Mouse (Mus musculus) limb, embryonic 11.5 days (tissue): Measurements from ENCODE around the gene Gm9903. TPM values are rescaled to one million over a fixed set of nuclear protein-coding genes. Genes with fewer than 3 reads are reported as not detected.

Source experiments
- ATAC-seq: fragments of 200-750 bp; cut with Nextera tagmentation; 2 replicates; pipeline ENCODE4 v1.8.0; 2017; ENCODE audit warnings: low read depth; ENCODE audit not compliant: insufficient number of reproducible peaks, low FRiP score, low TSS enrichment
- DNase-seq: peaks from one replicate; pipeline ENCODE4 v3.0.0-alpha.2; 2015; ENCODE audit warnings: low spot score
- H3K27ac ChIP-seq: fragments of 300-500 bp; sonication (generic); replicated peaks from 2 replicates; pipeline ENCODE4 v1.5.1; 2014; ENCODE audit warnings: low read depth, mild to moderate bottlenecking, low read length
- H3K27me3 ChIP-seq: fragments of 300-500 bp; sonication (generic); 2 replicates; pipeline ENCODE4 v1.6.1; 2014; ENCODE audit warnings: mild to moderate bottlenecking, low read length, mixed read lengths; ENCODE audit not compliant: control insufficient read depth, insufficient read depth
- H3K36me3 ChIP-seq: fragments of 300-500 bp; sonication (generic); 2 replicates; pipeline ENCODE4 v1.6.1; 2014; ENCODE audit warnings: mild to moderate bottlenecking, low read length, moderate library complexity, mixed read lengths; ENCODE audit not compliant: control insufficient read depth, insufficient read depth
- H3K4me1 ChIP-seq: fragments of 300-500 bp; sonication (generic); 2 replicates; pipeline ENCODE4 v1.6.1; 2014; ENCODE audit warnings: low read length, mixed read lengths; ENCODE audit not compliant: control insufficient read depth, insufficient read depth
- H3K4me2 ChIP-seq: fragments of 300-500 bp; sonication (generic); 2 replicates; pipeline ENCODE4 v1.6.1; 2014; ENCODE audit warnings: low read depth, mild to moderate bottlenecking, moderate library complexity; ENCODE audit not compliant: severe bottlenecking
- H3K4me3 ChIP-seq: fragments of 300-500 bp; sonication (generic); 2 replicates; pipeline ENCODE4 v1.5.1; 2014; ENCODE audit warnings: low read depth, low read length
- H3K9ac ChIP-seq: fragments of 300-500 bp; sonication (generic); 2 replicates; pipeline ENCODE4 v1.6.1; 2014; ENCODE audit warnings: mild to moderate bottlenecking, low read length
- H3K9me3 ChIP-seq: fragments of 300-500 bp; sonication (generic); 2 replicates; pipeline ENCODE4 v1.6.1; 2016; ENCODE audit warnings: low read length; ENCODE audit not compliant: control insufficient read depth
- WGBS: fragments of 180-500 bp; shearing (Covaris S2); extraction: QIAGEN DNeasy Blood & Tissue Kit; methylation state at CpG from one replicate; pipeline ENCODE4 v1.1.7; 2014; 5-methylcytosine and 5-hydroxymethylcytosine counted together
- polyA plus RNA-seq: library from polyadenylated mRNA; unstranded; fragments of >200 nt; fragmentation: Nextera tagmentation; extraction: Ambion mirVana; gene quantifications from 2 replicates; pipeline ENCODE4 v1.2.1, GENCODE M21; 2014

Gm9903 gene
- polyA plus RNA-seq, 1 experiment from 2014 or later, result 0.21 TPM

DNA sequence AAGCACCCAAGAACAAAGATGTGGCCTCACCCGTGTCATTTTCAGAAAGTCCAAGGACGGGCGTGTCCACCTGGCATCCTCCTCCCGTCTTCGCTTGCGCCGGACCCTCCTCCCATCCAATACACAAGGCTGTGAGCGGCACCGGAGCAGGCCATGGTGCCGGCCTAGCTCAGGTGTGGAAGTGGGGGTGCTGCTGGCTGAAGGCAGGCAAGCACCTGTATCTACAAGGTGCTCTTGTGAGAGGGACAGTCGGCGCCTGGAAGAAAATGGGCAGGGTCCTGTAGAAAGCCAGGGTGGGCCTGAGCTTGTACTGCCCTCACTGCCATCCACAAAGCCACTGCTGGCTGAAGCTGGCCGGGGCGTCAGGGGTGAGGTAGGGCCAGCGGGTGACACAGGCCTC lies 22.3 kb upstream of the Gm9903 start:
- H3K9me3 ChIP-seq, result no peaks in the 10 kb centered on the region
- no peak for ATAC-seq
- H3K4me2 ChIP-seq, result no peak overlapping the region; the same call in 1 of the 2 replicates
- no peaks in the 10 kb centered on the region for H3K4me1 ChIP-seq
- peaks cover 17% of the 10 kb centered on the region for H3K36me3 ChIP-seq
- no peak overlapping the region for H3K4me3 ChIP-seq
- 96% methylated on average over 15 of the region's 15 CpGs for WGBS
- H3K9ac ChIP-seq, result no peak overlapping the region
- no peaks in the 10 kb centered on the region for H3K27me3 ChIP-seq
- no peak for DNase-seq
- H3K27ac ChIP-seq, result no peak overlapping the region

DNA sequence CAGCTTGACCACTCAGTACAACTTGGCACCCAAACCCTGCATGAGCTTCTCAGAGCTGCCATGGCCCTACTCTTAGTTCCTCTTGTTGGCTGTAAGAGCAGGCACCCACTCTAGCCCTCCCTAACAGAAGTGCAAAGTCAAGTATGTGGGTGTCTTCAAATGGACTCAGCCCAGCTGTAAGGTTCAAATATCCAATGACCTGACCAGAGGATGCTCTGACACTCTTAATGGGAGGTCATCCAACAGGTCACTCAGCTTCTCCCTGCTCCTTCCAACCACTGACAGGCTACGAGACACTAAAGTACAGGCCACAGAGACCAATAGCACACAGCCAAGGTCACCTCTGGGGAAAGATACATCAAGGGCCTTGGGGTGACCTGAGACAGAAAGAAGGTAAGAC lies 20.5 kb upstream of the Gm9903 start:
- DNase-seq (no peak), ATAC-seq (no peak)
- 89% methylated on average over 1 of the region's 1 CpGs for WGBS
- H3K4me3 ChIP-seq, result no peak overlapping the region
- no peak overlapping the region for H3K9ac ChIP-seq
- H3K4me2 ChIP-seq, result no peak overlapping the region
- no peaks in the 10 kb centered on the region for H3K9me3 ChIP-seq
- H3K27ac ChIP-seq, result no peak overlapping the region
- H3K4me1 ChIP-seq, result no peaks in the 10 kb centered on the region
- H3K27me3 ChIP-seq, result no peaks in the 10 kb centered on the region
- peaks cover 19% of the 10 kb centered on the region for H3K36me3 ChIP-seq

DNA sequence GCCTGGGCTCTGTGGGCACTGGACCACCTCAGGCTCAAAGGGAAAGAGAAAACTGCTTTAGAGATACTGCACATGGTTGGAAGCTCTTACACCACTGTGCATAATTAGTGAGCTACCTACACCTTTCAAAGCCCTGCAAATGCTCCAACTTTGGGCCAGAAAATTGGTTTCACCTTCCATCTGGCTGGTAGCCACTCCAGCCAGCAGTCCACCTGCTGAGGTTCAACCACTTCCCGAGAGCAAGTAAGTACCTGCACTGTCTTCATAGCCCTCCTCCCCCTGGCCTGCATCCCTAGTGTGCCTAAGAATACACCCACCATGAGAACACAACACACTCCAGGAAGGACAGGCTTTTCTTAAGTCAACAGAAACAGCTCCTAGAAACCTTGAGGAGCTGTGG lies 17.9 kb upstream of the Gm9903 start:
- no peak overlapping the region for H3K4me3 ChIP-seq
- no peak overlapping the region for H3K9ac ChIP-seq
- H3K27ac ChIP-seq, result no peak overlapping the region
- no peaks in the 10 kb centered on the region for H3K4me1 ChIP-seq
- 92% methylated on average over 1 of the region's 1 CpGs for WGBS
- no peak overlapping the region for H3K4me2 ChIP-seq
- no peaks in the 10 kb centered on the region for H3K9me3 ChIP-seq
- peaks cover 19% of the 10 kb centered on the region for H3K36me3 ChIP-seq
- H3K27me3 ChIP-seq, result no peaks in the 10 kb centered on the region
- ATAC-seq (no peak), DNase-seq (no peak)

DNA sequence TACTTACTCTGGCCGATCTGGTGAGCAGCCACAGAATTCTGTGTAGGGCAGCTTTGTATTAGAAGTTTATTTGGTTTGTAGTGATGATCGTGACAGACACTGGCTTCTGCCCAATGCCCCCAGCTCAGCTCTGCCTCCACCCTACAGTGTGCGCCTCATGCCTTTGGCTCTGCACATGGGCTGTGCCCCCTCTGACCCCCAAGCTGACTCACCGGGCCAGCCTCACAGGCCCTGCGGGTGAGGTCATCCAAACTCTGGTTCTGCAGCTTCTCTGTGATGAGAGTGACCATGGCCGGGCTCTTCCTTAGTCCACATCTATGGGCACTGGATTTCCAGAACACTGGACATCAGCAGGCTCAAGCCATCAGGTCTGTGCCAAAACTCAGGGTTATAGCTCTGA lies 15.3 kb upstream of the Gm9903 start:
- Histone ChIP-seq H3K27me3 (no peaks in the 10 kb centered on the region), H3K36me3 (peaks cover 10% of the 10 kb centered on the region; the same call in 1 of the 2 replicates), H3K9ac (no peak overlapping the region), H3K27ac (no peak overlapping the region), H3K9me3 (no peaks in the 10 kb centered on the region), H3K4me3 (no peak overlapping the region), H3K4me2 (no peak overlapping the region), H3K4me1 (no peaks in the 10 kb centered on the region)
- DNase-seq (no peak), ATAC-seq (no peak)
- WGBS, result 91% methylated on average over 6 of the region's 6 CpGs

DNA sequence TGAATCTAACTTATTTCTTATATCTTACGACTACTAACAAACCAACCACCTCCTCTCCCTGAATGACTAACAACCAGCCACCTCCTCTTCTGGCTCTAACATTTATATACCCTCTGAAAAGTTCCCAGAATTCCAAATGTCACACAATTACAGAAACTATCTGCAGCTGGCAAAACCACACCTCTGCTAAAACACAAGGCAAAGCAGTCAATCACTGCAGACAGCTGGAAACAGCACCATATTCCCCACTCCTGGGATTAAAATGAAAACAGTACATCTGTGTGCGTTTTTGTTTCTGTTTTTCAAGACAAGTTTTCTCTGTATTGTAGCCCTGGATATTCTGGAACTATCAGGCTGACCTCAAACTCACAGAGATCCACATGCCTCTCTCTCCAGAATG lies 7.1 kb upstream of the Gm9903 start:
- H3K4me2 ChIP-seq, result no peak overlapping the region
- no peak overlapping the region for H3K9ac ChIP-seq
- WGBS, result 82% methylated on average over 2 of the region's 2 CpGs
- no peaks in the 10 kb centered on the region for H3K9me3 ChIP-seq
- H3K36me3 ChIP-seq, result no peaks in the 10 kb centered on the region
- no peak for ATAC-seq
- no peak overlapping the region for H3K4me3 ChIP-seq
- H3K4me1 ChIP-seq, result no peaks in the 10 kb centered on the region
- H3K27ac ChIP-seq, result no peak overlapping the region
- H3K27me3 ChIP-seq, result no peaks in the 10 kb centered on the region
- DNase-seq, result no peak

DNA sequence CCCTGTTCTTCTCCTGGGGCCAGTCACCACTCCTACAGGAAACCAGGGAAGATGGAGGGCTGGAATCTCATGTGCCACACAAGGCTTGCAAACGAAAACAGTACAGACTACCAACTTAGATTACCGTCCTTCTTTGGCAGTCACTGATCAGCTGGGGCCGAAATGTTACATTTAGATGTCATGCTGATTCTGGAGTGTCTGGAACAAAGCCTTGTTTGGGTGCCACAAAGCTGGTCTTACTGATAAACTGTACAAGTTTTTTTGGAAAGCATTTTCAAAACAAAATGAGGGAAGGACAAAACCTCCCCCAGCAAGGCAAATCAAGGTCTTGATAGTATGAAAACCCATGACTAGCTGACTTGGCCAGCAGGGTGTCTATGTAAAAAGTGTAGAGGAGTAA lies 6.0 kb upstream of the Gm9903 start:
- 92% methylated on average over 3 of the region's 3 CpGs for WGBS
- Histone ChIP-seq H3K9me3 (no peaks in the 10 kb centered on the region), H3K27me3 (no peaks in the 10 kb centered on the region), H3K9ac (no peak overlapping the region), H3K36me3 (no peaks in the 10 kb centered on the region), H3K4me2 (no peak overlapping the region), H3K4me3 (no peak overlapping the region), H3K27ac (no peak overlapping the region), H3K4me1 (no peaks in the 10 kb centered on the region)
- no peak for ATAC-seq
- no peak for DNase-seq

DNA sequence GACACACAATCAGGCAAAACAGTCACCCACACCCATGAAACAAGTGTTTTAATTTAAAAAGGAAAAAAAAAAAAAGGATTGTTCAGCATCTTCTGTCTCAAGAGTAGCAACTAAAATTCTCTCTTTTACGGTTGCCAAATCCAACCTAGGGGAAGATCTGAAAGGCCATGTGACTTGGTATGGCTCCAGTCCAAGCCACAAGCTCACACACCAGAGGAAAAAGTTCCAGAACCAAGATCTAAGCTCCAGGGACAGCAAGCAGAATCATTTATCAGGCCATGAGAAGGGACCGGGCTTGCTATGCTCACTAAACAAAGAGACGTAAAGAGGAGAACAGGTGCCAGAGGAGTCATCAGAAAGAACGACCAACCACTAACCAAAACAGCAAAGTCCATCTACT lies 1.8 kb upstream of the Gm9903 start:
- Histone ChIP-seq H3K27ac (no peak overlapping the region), H3K36me3 (no peaks in the 10 kb centered on the region), H3K4me1 (peaks cover 3% of the 10 kb centered on the region; the same call in 1 of the 2 replicates), H3K4me2 (peak overlapping the region; percentile 75; the same call in 1 of the 2 replicates), H3K4me3 (no peak overlapping the region), H3K27me3 (no peaks in the 10 kb centered on the region), H3K9me3 (no peaks in the 10 kb centered on the region), H3K9ac (no peak overlapping the region)
- ATAC-seq, result no peak
- no peak for DNase-seq
- 62% methylated on average over 4 of the region's 4 CpGs for WGBS

DNA sequence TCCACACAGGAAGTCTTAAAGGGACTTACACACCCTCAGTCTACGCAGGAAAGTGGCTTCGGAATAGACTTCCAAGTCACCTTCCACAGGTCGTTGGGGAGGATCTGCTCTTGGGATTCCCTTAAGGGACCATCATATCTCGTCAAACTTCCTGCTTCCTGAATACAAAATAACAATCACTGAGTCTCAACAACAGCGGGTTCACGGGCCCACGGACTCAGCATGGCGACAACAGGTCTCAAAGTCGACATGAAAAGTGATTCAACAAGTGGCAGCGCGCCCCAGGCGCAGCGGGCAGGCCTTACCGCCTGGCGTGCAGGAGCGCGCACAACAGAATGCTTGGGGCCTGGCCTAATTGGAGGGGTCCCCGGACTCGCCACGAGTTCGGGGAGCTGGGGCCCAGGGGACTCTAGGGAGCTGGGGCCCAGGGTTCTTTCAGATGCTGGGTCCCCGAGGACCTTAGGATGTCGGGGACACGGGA lies 865 bp upstream of the Gm9903 start:
- Histone ChIP-seq H3K27ac (peak overlapping the region; percentile 77), H3K4me3 (peak overlapping the region; percentile 88), H3K36me3 (no peaks in the 10 kb centered on the region), H3K27me3 (no peaks in the 10 kb centered on the region), H3K9ac (peak overlapping the region; percentile 85), H3K4me2 (peak overlapping the region; percentile 75), H3K4me1 (peaks cover 3% of the 10 kb centered on the region; the same call in 1 of the 2 replicates), H3K9me3 (no peaks in the 10 kb centered on the region)
- ATAC-seq, result no peak
- WGBS, result under 1% methylated on average over 24 of the region's 24 CpGs
- DNase-seq, result peak; percentile 76

DNA sequence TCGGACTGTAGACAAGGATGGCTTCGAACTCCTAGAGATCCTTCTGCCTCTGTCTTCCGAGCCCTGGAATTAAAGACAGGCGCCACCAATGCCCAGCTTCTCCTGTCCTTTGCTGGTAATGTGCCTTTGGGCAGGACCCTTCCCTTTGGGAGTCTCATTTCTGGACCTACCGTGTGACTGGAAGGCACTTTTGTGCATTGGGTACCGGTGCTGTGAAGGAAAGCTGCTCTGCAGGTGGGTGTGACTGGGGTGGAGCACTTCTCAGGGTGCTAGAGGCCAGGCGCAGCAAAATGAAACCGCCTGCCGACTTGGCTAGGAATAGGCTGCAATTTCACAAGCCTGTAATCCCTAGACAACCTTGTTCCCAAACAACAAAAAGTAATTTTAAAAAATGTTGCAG lies 336 bp downstream of the Gm9903 start:
- Histone ChIP-seq H3K36me3 (no peaks in the 10 kb centered on the region), H3K4me3 (peak overlapping the region; percentile 88), H3K9me3 (no peaks in the 10 kb centered on the region), H3K4me2 (peak overlapping the region; percentile 56), H3K27ac (no peak overlapping the region; the same call in 1 of the 2 replicates), H3K9ac (peak overlapping the region; percentile 49; the same call in 1 of the 2 replicates), H3K4me1 (peaks cover 3% of the 10 kb centered on the region; the same call in 1 of the 2 replicates), H3K27me3 (no peaks in the 10 kb centered on the region)
- ATAC-seq (no peak), DNase-seq (no peak)
- 4% methylated on average over 9 of the region's 9 CpGs for whole genome bisulfite sequencing
